Mouse (Mus musculus): ENCODE data around the gene Entpd1. TPM values are rescaled to one million over a fixed set of nuclear protein-coding genes. Genes with fewer than 3 reads are reported as not detected.

The Entpd1 gene
- polyA plus RNA-seq, 1 experiment from 2014 or later = 10.0 TPM

DNA sequence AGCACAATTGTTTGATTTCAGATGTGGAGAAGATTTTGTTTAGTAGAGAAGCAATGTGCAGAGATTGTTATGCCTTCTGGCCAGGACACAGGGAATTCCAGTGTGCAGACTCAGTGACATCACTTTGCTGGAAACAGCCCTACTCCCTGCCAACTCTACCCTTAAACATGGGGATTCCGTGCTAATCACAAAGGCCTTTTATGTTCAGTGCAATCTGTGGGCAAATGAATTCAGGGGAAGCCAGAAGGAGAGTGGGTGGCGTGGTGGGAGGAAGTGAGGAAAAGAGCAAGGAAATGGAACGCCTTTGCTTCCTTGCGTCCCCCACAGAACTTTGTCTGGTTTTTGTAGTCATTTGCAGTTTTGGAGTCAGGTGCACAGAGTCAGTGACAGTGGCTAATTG lies 90.2 kb downstream of the Entpd1 start:
- TF ChIP-seq EP300 (optimal IDR thresholded peaks at IDR 0.05) = no peak
- no peak for TF ChIP-seq CTCF (IDR thresholded peaks at IDR 0.05; ENCODE audit: low read depth)
- Histone ChIP-seq H3K4me3 (ENCODE audit: low read depth, low read length) (no peak overlapping the region), H3K36me3 (ENCODE audit: control insufficient read depth, insufficient read depth, low read length) (no peaks in the 10 kb centered on the region), H3K9me3 (ENCODE audit: control insufficient read depth, low read length) (no peaks in the 10 kb centered on the region), H3K27ac (replicated peaks) (no peak overlapping the region), H3K4me1 (replicated peaks; ENCODE audit: control insufficient read depth, insufficient read depth) (peaks cover 5% of the 10 kb centered on the region; the same call in 1 of the 2 replicates), H3K9ac (ENCODE audit: low read length) (no peak overlapping the region), H3K4me2 (replicated peaks; ENCODE audit: low read depth) (0 out of 2 replicates have a peak overlapping the region, but pooled peaks have one; percentile 11), H3K27me3 (ENCODE audit: control insufficient read depth, insufficient read depth, low read length) (no peaks in the 10 kb centered on the region)
- ATAC-seq (ENCODE audit: low FRiP score, low TSS enrichment) = no peak
- WGBS = 46% methylated on average over 4 of the region's 4 CpGs
- no peak for DNase-seq (ENCODE audit: low spot score)

DNA sequence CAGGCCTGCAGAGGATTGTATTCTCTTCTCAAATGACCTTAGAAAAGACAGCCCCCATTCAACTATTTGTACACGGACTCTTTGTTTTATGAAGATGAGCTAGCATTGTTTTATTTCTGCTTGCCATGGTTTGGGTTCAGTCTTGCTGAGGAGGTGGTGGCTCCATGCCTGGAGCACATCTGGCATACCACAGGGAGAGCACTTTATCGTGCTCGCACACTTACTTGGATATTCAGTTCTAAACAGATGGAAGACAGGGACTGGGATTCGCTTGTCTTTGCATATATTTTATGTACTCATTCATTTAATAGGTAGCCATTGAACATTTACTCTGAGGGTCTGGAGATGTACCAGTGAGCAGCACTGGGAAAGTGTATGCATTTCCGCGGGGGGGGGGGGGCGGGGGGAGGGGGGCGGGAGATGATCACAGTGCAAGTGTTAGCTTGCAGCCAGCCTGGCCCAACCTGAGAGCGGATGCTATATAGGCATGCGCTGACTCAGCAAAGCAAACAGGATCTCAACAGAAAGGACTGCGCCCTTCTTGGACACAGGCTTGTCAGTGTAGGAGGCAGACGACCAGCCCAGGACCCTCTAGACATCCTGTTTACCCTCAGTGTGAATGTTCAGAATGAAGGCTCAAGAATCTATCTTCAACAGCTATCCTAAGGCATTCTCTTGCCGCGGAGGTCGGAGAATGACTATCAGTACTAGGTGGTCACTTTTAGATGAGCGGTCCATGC lies 100.9 kb downstream of the Entpd1 start:
- H3K27ac ChIP-seq (replicated peaks) = no peak overlapping the region
- H3K9ac ChIP-seq (ENCODE audit: low read length) = no peak overlapping the region
- no peaks in the 10 kb centered on the region for H3K9me3 ChIP-seq (ENCODE audit: control insufficient read depth, low read length)
- 83% methylated on average over 15 of the region's 16 CpGs for WGBS
- no peaks in the 10 kb centered on the region for H3K36me3 ChIP-seq (ENCODE audit: control insufficient read depth, insufficient read depth, low read length)
- ATAC-seq (ENCODE audit: low FRiP score, low TSS enrichment) (no peak), DNase-seq (ENCODE audit: low spot score) (no peak)
- H3K27me3 ChIP-seq (ENCODE audit: control insufficient read depth, insufficient read depth, low read length) = no peaks in the 10 kb centered on the region
- H3K4me3 ChIP-seq (ENCODE audit: low read depth, low read length) = no peak overlapping the region
- no peak overlapping the region for H3K4me2 ChIP-seq (replicated peaks; ENCODE audit: low read depth)
- no peak for TF ChIP-seq CTCF (IDR thresholded peaks at IDR 0.05; ENCODE audit: low read depth)
- no peak for TF ChIP-seq EP300 (optimal IDR thresholded peaks at IDR 0.05)
- no peaks in the 10 kb centered on the region for H3K4me1 ChIP-seq (replicated peaks; ENCODE audit: control insufficient read depth, insufficient read depth)

DNA sequence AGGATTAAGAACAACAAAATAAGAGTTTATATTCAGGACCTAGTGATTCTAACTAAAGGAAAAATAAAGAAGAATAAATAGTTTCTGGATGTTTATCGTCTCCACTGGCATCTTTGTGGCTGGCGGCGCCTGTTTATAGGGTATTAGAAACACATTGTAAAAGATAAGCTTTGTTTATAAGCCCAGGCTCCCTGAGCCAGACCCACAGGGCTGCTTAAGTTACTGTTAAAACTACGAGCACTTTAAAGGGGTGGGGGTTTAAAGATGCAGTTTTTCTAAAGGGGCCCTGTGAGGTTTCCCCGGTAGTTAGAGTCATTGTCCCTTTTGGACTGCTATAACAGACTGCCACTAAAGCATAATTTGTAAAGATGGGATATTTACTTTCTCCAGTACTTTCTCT lies 102.5 kb downstream of the Entpd1 start:
- Histone ChIP-seq H3K27me3 (ENCODE audit: control insufficient read depth, insufficient read depth, low read length) (no peaks in the 10 kb centered on the region), H3K9ac (ENCODE audit: low read length) (no peak overlapping the region), H3K9me3 (ENCODE audit: control insufficient read depth, low read length) (no peaks in the 10 kb centered on the region), H3K4me3 (ENCODE audit: low read depth, low read length) (no peak overlapping the region), H3K36me3 (ENCODE audit: control insufficient read depth, insufficient read depth, low read length) (no peaks in the 10 kb centered on the region), H3K4me1 (replicated peaks; ENCODE audit: control insufficient read depth, insufficient read depth) (no peaks in the 10 kb centered on the region), H3K27ac (replicated peaks) (no peak overlapping the region), H3K4me2 (replicated peaks; ENCODE audit: low read depth) (no peak overlapping the region)
- ATAC-seq (ENCODE audit: low FRiP score, low TSS enrichment) (no peak), DNase-seq (ENCODE audit: low spot score) (no peak)
- no peak for TF ChIP-seq EP300 (optimal IDR thresholded peaks at IDR 0.05)
- no peak for TF ChIP-seq CTCF (IDR thresholded peaks at IDR 0.05; ENCODE audit: low read depth)
- whole genome bisulfite sequencing = 54% methylated on average over 5 of the region's 5 CpGs

DNA sequence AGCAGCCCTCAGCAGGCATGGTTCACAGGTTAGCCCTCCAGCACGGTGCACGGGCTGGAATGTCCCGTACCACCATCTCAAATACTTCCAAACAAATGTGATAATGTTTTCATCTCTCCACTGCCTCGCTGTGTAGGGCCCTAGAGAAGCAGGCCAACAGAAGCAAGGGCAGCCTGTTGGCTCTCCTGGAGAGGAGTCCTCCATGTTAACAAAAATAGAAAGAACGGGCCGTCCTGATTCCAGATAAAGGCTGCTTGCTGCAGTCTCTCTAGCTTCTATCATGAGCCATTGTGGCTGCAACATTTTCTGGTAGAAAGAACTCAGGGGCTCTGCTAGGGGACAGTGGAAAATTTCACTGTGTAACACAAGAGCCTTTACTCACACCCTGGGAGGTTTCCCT lies 104.8 kb downstream of the Entpd1 start:
- no peak overlapping the region for H3K4me2 ChIP-seq (replicated peaks; ENCODE audit: low read depth)
- no peak overlapping the region for H3K9ac ChIP-seq (ENCODE audit: low read length)
- ATAC-seq (ENCODE audit: low FRiP score, low TSS enrichment) (no peak), DNase-seq (ENCODE audit: low spot score) (no peak)
- 68% methylated on average over 6 of the region's 6 CpGs for WGBS
- no peaks in the 10 kb centered on the region; the same call in 1 of the 2 replicates for H3K36me3 ChIP-seq (ENCODE audit: control insufficient read depth, insufficient read depth, low read length)
- H3K4me3 ChIP-seq (ENCODE audit: low read depth, low read length) = no peak overlapping the region
- TF ChIP-seq EP300 (optimal IDR thresholded peaks at IDR 0.05) (no peak), CTCF (IDR thresholded peaks at IDR 0.05; ENCODE audit: low read depth) (no peak)
- no peaks in the 10 kb centered on the region for H3K9me3 ChIP-seq (ENCODE audit: control insufficient read depth, low read length)
- H3K27ac ChIP-seq (replicated peaks) = no peak overlapping the region
- H3K27me3 ChIP-seq (ENCODE audit: control insufficient read depth, insufficient read depth, low read length) = no peaks in the 10 kb centered on the region
- H3K4me1 ChIP-seq (replicated peaks; ENCODE audit: control insufficient read depth, insufficient read depth) = no peaks in the 10 kb centered on the region

DNA sequence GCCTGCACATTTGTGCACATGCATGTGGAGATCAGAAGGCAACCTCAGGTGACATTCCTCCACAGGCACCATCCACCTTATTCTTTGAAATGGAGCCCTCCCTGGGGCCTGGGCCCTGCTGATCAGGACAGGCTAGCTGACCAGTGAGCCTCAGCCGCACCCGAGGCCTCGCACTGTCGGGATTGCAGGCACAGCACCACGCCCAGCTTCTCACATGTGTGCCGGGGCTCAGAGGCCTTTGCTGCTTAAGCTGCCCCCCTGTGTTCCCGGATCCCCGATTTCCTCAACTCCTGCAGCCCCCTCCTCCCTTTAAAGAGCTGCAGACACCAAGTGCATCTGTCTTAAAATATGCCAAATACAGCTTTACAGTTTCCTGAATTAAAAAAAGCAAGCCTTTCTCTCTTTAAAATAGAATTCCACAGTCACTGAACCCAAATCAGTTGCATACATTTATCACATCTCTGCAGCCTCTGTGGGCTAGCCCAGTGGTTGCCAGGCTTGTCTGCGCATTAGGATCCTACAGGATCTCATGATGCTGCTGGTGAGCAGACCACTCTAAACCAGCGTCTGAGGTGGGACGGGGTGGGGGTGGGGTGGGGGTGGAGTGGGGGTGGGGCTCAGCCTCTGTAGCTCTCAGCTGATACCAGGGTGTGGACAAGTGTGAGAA lies 107.4 kb downstream of the Entpd1 start:
- H3K4me1 ChIP-seq (replicated peaks; ENCODE audit: control insufficient read depth, insufficient read depth) = no peaks in the 10 kb centered on the region
- 0 out of 2 replicates have a peak overlapping the region, but pooled peaks have one; percentile 35 for H3K9ac ChIP-seq (ENCODE audit: low read length)
- H3K27ac ChIP-seq (replicated peaks) = no peak overlapping the region
- ATAC-seq (ENCODE audit: low FRiP score, low TSS enrichment) (no peak), DNase-seq (ENCODE audit: low spot score) (no peak)
- 36% methylated on average over 11 of the region's 11 CpGs for WGBS
- no peaks in the 10 kb centered on the region for H3K27me3 ChIP-seq (ENCODE audit: control insufficient read depth, insufficient read depth, low read length)
- H3K9me3 ChIP-seq (ENCODE audit: control insufficient read depth, low read length) = no peaks in the 10 kb centered on the region
- no peaks in the 10 kb centered on the region; the same call in 1 of the 2 replicates for H3K36me3 ChIP-seq (ENCODE audit: control insufficient read depth, insufficient read depth, low read length)
- TF ChIP-seq CTCF (IDR thresholded peaks at IDR 0.05; ENCODE audit: low read depth) (no peak), EP300 (optimal IDR thresholded peaks at IDR 0.05) (no peak)
- no peak overlapping the region for H3K4me3 ChIP-seq (ENCODE audit: low read depth, low read length)
- H3K4me2 ChIP-seq (replicated peaks; ENCODE audit: low read depth) = no peak overlapping the region

DNA sequence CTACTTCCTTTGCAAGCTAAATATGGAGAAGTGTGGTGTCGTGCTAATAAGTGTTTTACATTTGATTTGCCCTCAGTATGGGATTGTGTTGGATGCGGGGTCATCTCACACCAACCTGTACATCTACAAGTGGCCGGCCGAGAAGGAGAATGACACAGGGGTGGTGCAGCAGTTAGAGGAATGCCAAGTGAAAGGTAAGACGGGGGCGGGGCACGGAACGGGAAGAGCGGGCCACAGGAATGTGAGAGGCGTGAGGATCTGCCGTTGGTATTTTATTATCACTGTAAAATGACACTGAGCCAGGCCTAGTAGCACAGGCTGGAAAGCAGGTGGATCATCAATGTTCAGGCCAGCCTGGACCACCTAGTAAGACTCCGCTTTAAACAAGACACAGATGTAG lies 108.2 kb downstream of the Entpd1 start:
- DNase-seq (ENCODE audit: low spot score) = no peak
- H3K36me3 ChIP-seq (ENCODE audit: control insufficient read depth, insufficient read depth, low read length) = no peaks in the 10 kb centered on the region; the same call in 1 of the 2 replicates
- ATAC-seq (ENCODE audit: low FRiP score, low TSS enrichment) = no peak
- no peak overlapping the region for H3K4me3 ChIP-seq (ENCODE audit: low read depth, low read length)
- no peak overlapping the region for H3K27ac ChIP-seq (replicated peaks)
- no peak overlapping the region for H3K9ac ChIP-seq (ENCODE audit: low read length)
- no peaks in the 10 kb centered on the region for H3K9me3 ChIP-seq (ENCODE audit: control insufficient read depth, low read length)
- no peaks in the 10 kb centered on the region for H3K4me1 ChIP-seq (replicated peaks; ENCODE audit: control insufficient read depth, insufficient read depth)
- WGBS = 60% methylated on average over 12 of the region's 12 CpGs
- no peak for TF ChIP-seq EP300 (optimal IDR thresholded peaks at IDR 0.05)
- TF ChIP-seq CTCF (IDR thresholded peaks at IDR 0.05; ENCODE audit: low read depth) = no peak
- no peak overlapping the region for H3K4me2 ChIP-seq (replicated peaks; ENCODE audit: low read depth)
- no peaks in the 10 kb centered on the region for H3K27me3 ChIP-seq (ENCODE audit: control insufficient read depth, insufficient read depth, low read length)

Data from stomach, postnatal 0 days (tissue).